Mouse (Mus musculus): ENCODE measurements at regions not wholly inside any gene's neighbourhood (a gene's known extent, or its start where the extent isn't known, plus 50 kb on each side); places are given as distances from the start of the nearest gene placed in this dataset.
A peak's percentile ranks its signal among the peaks of the same experiment; 100 is the strongest.

GRCm38 (mm10) chr14:49838410-49838809, 55.2 kb upstream of the Armh4 start:
- intact Hi-C loops (cut with DNase I), result no loop called here
- DNase-seq (ENCODE audit: low spot score in 2 of 2), result no peak

- intact Hi-C loops (cut with DNase I), result loop anchor here (2.0 kb wide), 1 partner anchor 80 kb away; no protein-coding TSS in a partner anchor
- peak in 1 of 2 experiments; percentile 9 for DNase-seq (ENCODE audit: low spot score in 2 of 2)
Measured at GRCm38 (mm10) chr14:49834695-49835094, 51.5 kb upstream of the Armh4 start.

Data from left cerebral cortex, postnatal 14 days (tissue).